Mouse (Mus musculus): ENCODE measurements around the gene Arhgap5. TPM values are rescaled to one million over a fixed set of nuclear protein-coding genes. Genes with fewer than 3 reads are reported as not detected.

The Arhgap5 gene
- total RNA-seq (2021) = 10 to 100 TPM; 79.2 to 81.0 TPM
- long read RNA-seq, experiment 1, full-length matches to known transcripts = 1 of 13 reads
- long read RNA-seq, experiment 1, partial matches to known transcripts = 1 of 13 reads
- long read RNA-seq, experiment 1, other reads (novel, unspliced or antisense) = 11 of 13 reads
- long read RNA-seq, experiment 2, full-length matches to known transcripts = 5 of 10 reads
- long read RNA-seq, experiment 2, partial matches to known transcripts = 1 of 10 reads
- long read RNA-seq, experiment 2, other reads (novel, unspliced or antisense) = 4 of 10 reads

GRCm38 (mm10) chr12:52503456-52504320 is at the start of gene Arhgap5:
Gene Arhgap5 (plus strand): TSS chr12:52503972.
- intact Hi-C loops (cut with DNase I) = loop anchor here (1.0 to 5.0 kb wide), 5 partner anchors 100 to 389 kb away; no protein-coding TSS in a partner anchor
- DNase-seq = peak; percentile 96

GRCm38 (mm10) chr12:52464593-52464992 is 39.2 kb upstream of the Arhgap5 start:
- intact Hi-C loops (cut with DNase I) = no loop called here
- DNase-seq = no peak

DNA sequence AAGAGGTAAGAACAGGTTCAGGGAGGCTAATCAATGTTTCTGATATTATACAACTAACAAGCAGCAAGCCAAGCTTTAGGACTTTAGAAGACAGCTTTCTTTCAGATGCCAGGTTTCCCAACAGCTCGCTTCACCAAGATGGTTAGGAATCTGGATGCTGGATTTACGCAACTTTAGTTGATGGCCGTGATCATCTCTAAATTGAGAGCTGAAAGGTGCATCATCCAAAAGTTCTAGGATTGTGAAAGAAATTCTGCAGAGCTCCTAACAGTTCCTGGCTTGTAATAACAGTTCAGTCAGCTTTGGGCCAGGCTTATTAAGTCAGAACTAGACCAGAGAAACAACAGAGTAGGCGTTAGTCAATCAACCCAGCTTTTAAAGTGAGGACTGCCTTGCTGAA is 32.2 kb upstream of the Arhgap5 start:
- intact Hi-C loops (cut with DNase I) = no loop called here
- no peak for DNase-seq

DNA sequence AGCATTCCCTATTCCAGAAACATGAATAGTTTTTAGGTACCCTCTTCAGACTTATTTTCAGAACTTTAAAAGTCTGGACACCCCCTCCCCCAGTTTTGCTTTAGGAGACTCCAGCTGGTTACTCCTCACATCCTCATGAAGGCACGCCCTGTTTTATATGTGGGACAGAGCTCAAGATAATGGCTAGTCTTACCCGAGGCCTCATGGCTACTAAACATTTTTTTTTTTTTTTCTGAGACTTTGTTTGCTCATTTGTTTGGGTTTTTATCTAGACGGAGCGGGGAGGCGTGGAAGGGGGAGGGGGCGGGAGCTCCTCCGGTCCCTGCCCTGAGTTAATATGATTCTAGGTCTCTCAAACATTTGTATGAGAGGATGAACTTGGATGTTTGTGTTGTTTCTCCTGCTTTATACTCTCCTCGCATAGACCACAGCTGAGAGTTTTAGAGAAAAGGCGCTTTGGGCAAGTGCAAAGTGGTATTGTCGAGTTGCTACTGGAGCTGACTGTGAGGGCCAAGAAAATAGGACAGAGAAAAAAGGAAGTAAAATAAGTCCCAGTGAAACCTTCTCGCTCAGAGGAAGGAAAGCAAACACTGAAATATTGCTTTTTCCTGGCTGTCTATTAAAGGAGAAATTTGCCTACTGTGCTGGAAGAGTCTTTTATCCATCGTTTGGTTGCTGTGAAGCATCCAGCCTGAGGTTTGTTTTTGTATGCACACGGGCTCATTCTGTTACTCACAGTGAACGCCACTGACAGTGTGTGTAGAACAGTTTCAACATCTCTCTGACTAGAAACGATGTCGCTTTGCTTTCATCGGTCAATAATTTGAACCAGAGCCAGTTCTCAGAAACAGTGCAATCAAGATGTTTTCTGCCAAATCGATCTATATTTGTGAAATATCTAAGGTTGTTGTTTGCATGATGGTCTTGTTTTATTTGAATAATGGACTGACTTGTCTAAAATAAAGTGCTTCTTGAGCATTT is 29.5 kb upstream of the Arhgap5 start:
- no peak for DNase-seq
- intact Hi-C loops (cut with DNase I) = no loop called here

DNA sequence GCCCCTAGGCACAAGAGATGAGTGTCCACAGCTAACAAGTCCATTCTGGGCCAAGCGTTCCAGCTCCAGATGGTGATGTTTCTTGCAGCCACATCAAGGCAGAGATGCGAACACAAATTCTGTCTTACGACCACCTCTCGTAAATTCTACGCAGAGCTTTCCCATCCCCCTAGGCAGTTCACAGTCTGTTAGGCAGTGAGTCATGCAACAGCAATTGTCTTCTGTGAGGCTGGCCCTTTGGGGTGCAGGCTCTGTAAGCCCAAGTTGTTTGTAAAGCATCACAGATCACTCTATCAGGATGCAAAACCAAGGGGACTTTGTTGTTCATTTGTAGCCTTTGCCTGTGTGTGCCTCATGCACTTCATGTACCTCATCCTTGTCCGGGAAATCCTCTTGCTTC is 27.7 kb upstream of the Arhgap5 start:
- intact Hi-C loops (cut with DNase I) = no loop called here

DNA sequence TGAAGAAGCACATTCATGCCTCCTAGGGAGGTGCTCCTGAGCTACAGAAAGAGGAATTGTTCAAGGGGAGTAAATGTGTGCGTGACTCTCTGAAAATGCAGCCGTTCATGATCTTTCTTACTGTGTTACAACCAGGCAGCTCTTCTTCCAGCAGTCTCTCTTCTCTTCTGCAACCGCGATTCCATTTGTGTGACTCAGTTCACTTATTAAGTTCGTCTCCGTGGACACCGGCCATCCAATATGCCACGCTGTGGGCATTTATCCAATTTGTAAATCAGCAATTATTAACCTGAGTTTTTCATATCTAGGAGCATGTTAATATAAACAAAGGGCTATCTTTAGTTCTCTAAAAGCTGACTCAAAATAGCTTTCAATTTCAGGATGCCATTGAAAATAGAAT is 25.2 kb upstream of the Arhgap5 start:
- intact Hi-C loops (cut with DNase I) = no loop called here
- no peak for DNase-seq

More for the DNA sequence above, 27.7 kb upstream of the Arhgap5 start:
- no peak for DNase-seq

DNA sequence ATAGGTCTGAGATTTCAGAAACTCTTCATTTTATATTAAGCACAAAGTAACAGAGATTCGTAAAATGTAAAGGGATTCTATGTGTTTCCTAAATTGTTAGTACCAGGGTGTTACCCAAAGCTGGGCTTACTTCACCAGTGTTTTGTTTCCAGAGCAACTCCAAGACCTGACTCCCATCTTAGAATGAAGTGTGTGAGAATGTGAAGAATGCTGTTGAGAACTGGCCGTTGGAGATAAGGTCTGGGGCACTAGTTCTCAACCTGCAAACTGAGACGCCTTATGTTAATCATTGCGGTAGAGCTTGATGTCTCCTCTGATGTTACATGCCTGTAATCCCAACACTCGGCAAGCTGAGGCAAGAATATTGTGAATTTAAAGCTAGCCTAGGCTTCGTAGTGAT is 24.4 kb upstream of the Arhgap5 start:
- intact Hi-C loops (cut with DNase I) = no loop called here
- DNase-seq = no peak

DNA sequence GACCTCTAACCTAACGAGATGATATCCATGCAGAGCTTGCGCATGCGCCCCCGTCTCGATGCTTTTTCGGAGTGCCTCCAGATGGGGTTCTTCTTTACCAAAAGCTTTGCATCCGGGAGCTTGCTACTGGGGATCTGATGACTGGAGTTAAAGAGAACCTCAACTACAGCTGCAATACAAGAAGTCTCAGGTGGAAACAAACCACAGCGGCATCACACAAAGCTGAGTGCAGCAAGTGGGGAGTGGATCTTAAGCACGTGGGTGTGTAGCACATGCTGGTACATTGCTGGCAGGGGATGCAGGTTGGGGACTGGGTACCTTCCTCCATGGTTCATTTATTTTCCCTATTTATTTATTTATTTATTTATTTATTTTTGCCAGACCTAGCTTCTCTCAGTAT is 22.9 kb upstream of the Arhgap5 start:
- no peak for DNase-seq
- intact Hi-C loops (cut with DNase I) = no loop called here

- DNase-seq = no peak
- intact Hi-C loops (cut with DNase I) = no loop called here
Measured at GRCm38 (mm10) chr12:52481969-52482550, 21.7 kb upstream of the Arhgap5 start.

DNA sequence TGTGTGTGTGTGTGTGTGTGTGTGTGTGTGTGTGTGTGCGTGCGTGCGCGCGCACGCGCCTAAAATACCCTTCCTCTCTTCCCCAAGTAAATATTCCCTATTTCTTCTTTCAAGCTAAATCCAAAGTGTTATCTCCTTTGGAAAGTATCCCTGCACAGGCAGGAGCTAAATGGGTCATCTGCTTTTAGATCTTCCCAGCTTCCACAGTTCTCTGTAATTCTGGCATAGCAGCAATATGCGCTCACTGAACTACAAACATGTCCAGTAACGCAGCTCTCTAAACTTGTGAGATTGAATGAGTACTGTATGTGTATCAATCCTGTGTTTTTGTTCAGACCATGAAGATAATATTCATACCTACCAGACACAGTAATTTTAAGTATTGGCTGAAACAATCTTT is 20.6 kb upstream of the Arhgap5 start:
- no peak for DNase-seq
- intact Hi-C loops (cut with DNase I) = no loop called here

- DNase-seq = no peak
- intact Hi-C loops (cut with DNase I) = no loop called here
Measured at GRCm38 (mm10) chr12:52488266-52488975, 15.4 kb upstream of the Arhgap5 start.

- intact Hi-C loops (cut with DNase I) = loop anchor here (10.0 kb wide), 1 partner anchor 458 kb away; no protein-coding TSS in a partner anchor
- DNase-seq = no peak
Measured at GRCm38 (mm10) chr12:52493281-52493681, 10.5 kb upstream of the Arhgap5 start.

DNA sequence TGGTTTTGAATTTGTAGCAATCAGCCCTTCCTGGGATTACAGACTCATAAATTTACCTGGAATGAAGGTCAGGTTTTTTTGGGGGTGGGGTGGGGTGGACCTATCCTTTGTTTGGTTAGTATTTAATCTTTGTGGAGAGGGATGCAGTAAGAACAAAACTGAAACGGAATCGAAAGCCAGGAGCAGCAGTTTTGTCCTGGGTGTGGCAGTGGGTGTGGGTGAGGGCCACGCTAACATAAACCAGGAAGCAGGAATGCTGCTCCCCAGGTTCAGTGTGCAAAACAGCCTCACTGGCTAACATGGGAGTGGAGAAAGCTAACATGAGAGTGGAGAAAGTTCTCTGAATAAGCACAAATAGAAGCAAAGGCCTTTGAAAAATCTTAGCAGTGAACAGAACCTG is 6.6 kb upstream of the Arhgap5 start:
- intact Hi-C loops (cut with DNase I) = loop anchor here (10.0 kb wide), 1 partner anchor 462 kb away; no protein-coding TSS in a partner anchor

GRCm38 (mm10) chr12:52500915-52501833 is 2.6 kb upstream of the Arhgap5 start:
- intact Hi-C loops (cut with DNase I) = loop anchor here (5.0 kb wide), 3 partner anchors 114 to 391 kb away; no protein-coding TSS in a partner anchor
- peak; percentile 13 to 39 for DNase-seq

More for the DNA sequence above, 6.6 kb upstream of the Arhgap5 start:
- DNase-seq = no peak

GRCm38 (mm10) chr12:52502161-52502560 is 1.6 kb upstream of the Arhgap5 start:
- intact Hi-C loops (cut with DNase I) = loop anchor here (2.0 to 5.0 kb wide), 4 partner anchors 115 to 390 kb away; no protein-coding TSS in a partner anchor
- no peak for DNase-seq

GRCm38 (mm10) chr12:52503131-52503455 is 679 bp upstream of the Arhgap5 start:
- DNase-seq = no peak
- intact Hi-C loops (cut with DNase I) = loop anchor here (2.0 to 5.0 kb wide), 4 partner anchors 116 to 389 kb away; no protein-coding TSS in a partner anchor

- intact Hi-C loops (cut with DNase I) = loop anchor here (1.0 to 5.0 kb wide), 5 partner anchors 48 to 388 kb away; no protein-coding TSS in a partner anchor
- DNase-seq = peak; percentile 60 to 66
Measured at GRCm38 (mm10) chr12:52504331-52505181, 784 bp downstream of the Arhgap5 start.
